Mouse (Mus musculus) mouse embryonic stem cell (cell line): ENCODE data around the gene Wdr53.

Experiments used
- in situ Hi-C, 2 experiments: fragments of 300-500 bp; cut with MboI; formaldehyde crosslinking; loops; 1 replicate in 1 of 2; 3 replicates in 1 of 2; pipeline ENCODE4 v1.14.3; 2019 to 2020; ENCODE audit warnings: low sequenced_read_pairs in 2 of 2, low pct_unique_long_range_greater_than_20kb in 1 of 2, mixed read lengths in 1 of 2; ENCODE audit not compliant: unreplicated experiment in 1 of 2

Gene Wdr53

GRCm38 (mm10) chr16:32275830-32276229 is 28.8 kb downstream of the Wdr53 start:
- in situ Hi-C loops: loop anchor here in 1 of 2 experiments (25.0 kb wide), 1 partner anchor 336 kb away; the partner anchor contains the start of gene Tfrc

- in situ Hi-C loops: loop anchor here in 1 of 2 experiments (25.0 kb wide), 1 partner anchor 335 kb away; the partner anchor contains the start of gene Tfrc
Observed at GRCm38 (mm10) chr16:32277308-32278256, 30.6 kb downstream of the Wdr53 start, which contains the start of gene Rnf168. Gene Rnf168, plus strand, starts transcription at chr16:32277459.

GRCm38 (mm10) chr16:32278396-32278795 is 31.4 kb downstream of the Wdr53 start:
- in situ Hi-C loops: loop anchor here in 1 of 2 experiments (25.0 kb wide), 1 partner anchor 334 kb away; the partner anchor contains the start of gene Tfrc

GRCm38 (mm10) chr16:32280211-32280610 is 33.2 kb downstream of the Wdr53 start:
- in situ Hi-C loops: loop anchor here in 1 of 2 experiments (25.0 kb wide), 1 partner anchor 332 kb away; the partner anchor contains the start of gene Tfrc

GRCm38 (mm10) chr16:32282608-32283007 is 35.6 kb downstream of the Wdr53 start:
- in situ Hi-C loops: loop anchor here in 1 of 2 experiments (25.0 kb wide), 1 partner anchor 330 kb away; the partner anchor contains the start of gene Tfrc

- in situ Hi-C loops: loop anchor here in 1 of 2 experiments (25.0 kb wide), 1 partner anchor 320 kb away; the partner anchor contains the start of gene Tfrc
Observed at GRCm38 (mm10) chr16:32291821-32292220, 44.8 kb downstream of the Wdr53 start.

- in situ Hi-C loops: loop anchor here in 1 of 2 experiments (25.0 kb wide), 1 partner anchor 313 kb away; the partner anchor contains the start of gene Tfrc
Observed at GRCm38 (mm10) chr16:32299617-32300016, 52.6 kb downstream of the Wdr53 start.

GRCm38 (mm10) chr16:32303046-32303445 is 56.0 kb downstream of the Wdr53 start:
- in situ Hi-C loops: no loop called here

GRCm38 (mm10) chr16:32303886-32304285 is 56.9 kb downstream of the Wdr53 start:
- in situ Hi-C loops: no loop called here
